Mouse (Mus musculus): ENCODE measurements around the gene Olfr328.
A peak's percentile ranks its signal among the peaks of the same experiment; 100 is the strongest.
"Not testable (repeated sequence)": the region's sequence is repeated elsewhere in the genome, so short reads cannot be mapped to it uniquely, and the experiment has no call there.

Gene Olfr328

GRCm38 (mm10) chr11:58555536-58555935 is at the start of gene Olfr328:
Gene Olfr328 (minus strand): TSS chr11:58555636.
- DNase-seq (ENCODE audit: low spot score in 2 of 2) = no peak

DNA sequence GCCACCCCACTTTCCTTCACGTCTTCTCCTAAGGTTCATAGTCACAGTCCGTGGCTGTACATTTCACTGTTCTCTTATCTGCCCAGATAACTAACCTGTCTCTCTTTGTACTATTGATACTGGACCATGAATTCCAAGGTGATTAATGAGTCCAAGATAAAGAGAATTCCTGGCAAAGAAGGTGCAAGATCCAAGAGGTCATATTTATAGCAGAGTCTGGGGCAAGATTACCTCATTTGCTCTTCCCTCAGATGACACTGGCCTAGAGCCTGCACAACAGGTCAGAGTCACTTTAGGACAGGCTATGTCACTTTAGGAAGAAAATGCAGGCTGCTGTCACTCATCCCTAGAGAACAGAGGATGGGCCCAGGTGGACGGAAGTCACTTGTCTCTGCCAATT is 49.8 kb upstream of the Olfr328 start:
- DNase-seq (ENCODE audit: low spot score in 2 of 2) = no peak

DNA sequence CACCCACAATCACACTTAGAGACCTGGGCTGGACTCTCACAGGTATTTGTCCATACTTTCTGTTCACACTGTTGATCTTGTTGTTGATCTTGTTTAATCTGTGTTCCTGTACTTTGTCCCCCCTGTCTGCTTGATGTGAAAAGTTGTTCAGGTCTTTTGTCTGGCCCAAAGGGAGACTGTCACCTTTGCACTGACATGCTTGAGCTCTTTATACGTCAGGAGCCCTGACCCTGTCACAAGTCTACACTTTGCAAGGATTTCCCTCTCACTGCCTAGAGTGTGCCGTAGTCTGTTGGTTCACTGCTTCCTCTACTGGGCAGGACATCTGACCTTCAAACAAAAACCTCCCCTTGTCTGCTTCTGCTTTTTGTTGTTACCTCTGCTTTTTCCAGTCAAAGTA is 49.3 kb upstream of the Olfr328 start:
- no peak for DNase-seq (ENCODE audit: low spot score in 2 of 2)

DNA sequence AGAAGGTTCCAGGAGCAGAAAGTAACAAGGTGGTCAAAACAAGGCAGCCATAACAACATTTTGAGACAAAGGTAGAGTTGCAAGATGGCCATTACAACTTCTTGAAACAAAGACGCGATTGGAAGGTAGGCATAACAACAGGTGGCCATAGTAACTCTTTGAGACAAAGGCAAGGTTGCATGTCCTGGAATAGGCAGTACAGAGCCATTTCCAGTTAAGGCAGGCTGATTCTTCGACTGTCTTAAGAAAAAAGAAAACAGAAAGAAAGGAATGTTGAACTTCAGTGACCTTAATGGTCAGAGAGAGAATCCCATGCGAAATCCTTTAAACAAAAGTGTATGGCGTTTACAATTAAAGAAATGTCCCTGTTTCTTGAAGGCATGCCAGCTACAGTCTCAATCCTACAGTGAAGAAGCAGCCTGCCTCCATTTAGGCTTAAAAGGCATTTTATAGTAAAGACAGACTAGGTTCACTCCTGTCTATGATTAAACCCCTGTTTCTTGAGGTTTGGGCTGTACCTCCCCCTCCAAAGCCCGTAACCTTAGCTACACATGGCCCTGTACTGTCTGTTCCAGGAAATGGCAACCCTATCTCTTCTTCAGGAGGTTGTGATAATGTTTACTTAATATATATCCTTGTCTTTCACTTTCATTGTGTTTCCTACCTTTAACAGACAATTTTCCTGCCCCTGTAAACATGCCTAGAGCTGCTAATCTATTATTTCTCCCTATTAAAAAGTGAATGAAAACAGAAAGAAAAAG is 47.5 kb upstream of the Olfr328 start:
- DNase-seq (ENCODE audit: low spot score in 2 of 2) = no peak

- no peak for DNase-seq (ENCODE audit: low spot score in 2 of 2)
These were observed 46.6 kb upstream of the Olfr328 start for GRCm38 (mm10) chr11:58602062-58602461.

DNA sequence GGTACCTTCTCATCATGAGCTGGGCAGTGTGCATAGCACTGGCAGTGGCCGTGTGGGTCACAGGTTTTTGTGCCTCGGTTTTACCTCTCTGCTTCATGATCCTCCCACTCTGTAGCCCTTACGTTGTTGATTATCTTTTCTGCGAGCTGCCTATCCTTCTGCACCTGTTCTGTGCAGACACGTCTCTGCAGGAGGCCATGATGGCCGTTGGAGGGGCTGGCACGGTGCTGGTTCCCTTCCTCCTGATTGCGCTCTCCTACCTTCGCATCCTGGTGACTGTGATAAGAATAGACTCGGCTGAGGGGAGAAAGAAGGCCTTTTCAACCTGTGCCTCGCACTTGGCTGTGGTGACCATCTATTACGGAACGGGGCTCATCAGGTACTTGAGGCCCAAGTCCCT is 42.4 kb upstream of the Olfr328 start:
- DNase-seq (ENCODE audit: low spot score in 2 of 2) = no peak

DNA sequence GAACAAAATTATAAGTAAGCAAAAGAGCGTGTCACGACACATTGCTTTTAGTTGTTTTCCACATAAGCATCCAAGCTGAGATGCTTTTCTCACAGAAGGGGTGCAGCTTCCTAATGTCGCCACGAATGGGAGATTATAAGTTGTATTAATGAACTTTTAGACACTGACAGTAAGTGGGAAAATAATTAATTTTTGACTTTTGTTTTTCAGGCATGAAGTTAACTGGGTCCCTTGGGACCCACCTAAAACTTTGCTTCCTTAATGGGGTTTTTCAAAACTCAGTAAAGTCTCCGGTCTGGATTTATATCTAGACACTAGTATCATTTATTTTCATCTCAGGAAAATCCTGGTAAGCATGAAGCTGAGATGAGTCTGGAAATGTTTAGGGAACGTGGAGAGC is 39.4 kb upstream of the Olfr328 start, which contains the start of gene Olfr324:
Olfr324 (plus strand) TSS at position 301 of the 400 bp plus-strand sequence.
- DNase-seq (ENCODE audit: low spot score in 2 of 2) = no peak

- DNase-seq (ENCODE audit: low spot score in 2 of 2) = no peak
These were observed 33.3 kb upstream of the Olfr328 start for GRCm38 (mm10) chr11:58588620-58589250.

- DNase-seq (ENCODE audit: low spot score in 2 of 2) = peak; percentile 16 to 48
These were observed 32.5 kb upstream of the Olfr328 start for GRCm38 (mm10) chr11:58587898-58588348.

GRCm38 (mm10) chr11:58578636-58579035 is 23.2 kb upstream of the Olfr328 start:
- peak; percentile 10 to 11 for DNase-seq (ENCODE audit: low spot score in 2 of 2)

DNA sequence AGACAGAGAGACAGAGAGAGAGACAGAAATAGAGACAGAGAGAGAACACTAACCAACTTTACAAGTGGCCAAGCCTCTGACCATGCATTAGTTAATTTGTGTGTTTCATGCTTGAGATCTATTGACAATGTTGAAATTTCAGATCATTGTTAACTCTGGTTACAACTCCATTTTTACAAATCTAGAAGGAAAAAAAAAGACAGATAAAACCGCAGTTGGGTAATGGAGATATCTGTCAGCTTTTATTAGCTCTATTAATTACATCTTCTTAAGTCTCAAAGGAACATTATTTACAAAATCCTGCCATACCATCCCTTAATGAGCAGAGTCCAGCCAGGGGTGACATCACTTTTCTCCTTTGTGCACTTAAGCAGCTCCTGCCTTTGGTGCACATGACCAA is 22.0 kb upstream of the Olfr328 start, which contains the start of gene Olfr325:
Olfr325 (plus strand) TSS at position 301 of the 400 bp plus-strand sequence.
- no peak for DNase-seq (ENCODE audit: low spot score in 2 of 2)

GRCm38 (mm10) chr11:58570405-58570804 is 15.0 kb upstream of the Olfr328 start, which contains the start of gene Olfr224:
Gene Olfr224 (minus strand): TSS chr11:58570553.
- DNase-seq (ENCODE audit: low spot score in 2 of 2) = no peak

DNA sequence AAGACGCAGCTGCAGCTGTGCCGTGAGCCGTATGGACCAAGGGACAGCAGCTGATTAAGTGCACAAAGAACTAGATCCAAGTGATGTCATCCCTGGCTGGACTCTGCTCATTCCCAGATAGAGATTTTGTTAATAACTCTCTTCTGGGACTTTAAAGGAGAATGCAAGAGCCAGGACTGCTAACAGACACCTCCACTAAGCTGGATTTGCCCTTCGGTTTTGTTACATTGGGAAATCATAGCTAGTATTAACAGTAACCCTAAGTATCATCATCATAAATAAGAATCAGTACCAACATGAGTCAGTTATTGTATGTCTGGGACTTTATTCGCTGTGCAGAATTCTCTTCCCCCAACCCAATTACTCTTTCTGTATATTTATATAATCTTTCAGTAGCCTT is 9.1 kb downstream of the Olfr328 start, which contains the start of gene Olfr329-ps:
Olfr329-ps (minus strand) TSS at position 101 of the 400 bp plus-strand sequence.
- no peak for DNase-seq (ENCODE audit: low spot score in 2 of 2)

GRCm38 (mm10) chr11:58534736-58535135 is 20.7 kb downstream of the Olfr328 start, which contains the start of gene Olfr330:
Gene Olfr330 (minus strand): TSS chr11:58534836.
- not testable (repeated sequence) for DNase-seq (ENCODE audit: low spot score in 2 of 2)

DNA sequence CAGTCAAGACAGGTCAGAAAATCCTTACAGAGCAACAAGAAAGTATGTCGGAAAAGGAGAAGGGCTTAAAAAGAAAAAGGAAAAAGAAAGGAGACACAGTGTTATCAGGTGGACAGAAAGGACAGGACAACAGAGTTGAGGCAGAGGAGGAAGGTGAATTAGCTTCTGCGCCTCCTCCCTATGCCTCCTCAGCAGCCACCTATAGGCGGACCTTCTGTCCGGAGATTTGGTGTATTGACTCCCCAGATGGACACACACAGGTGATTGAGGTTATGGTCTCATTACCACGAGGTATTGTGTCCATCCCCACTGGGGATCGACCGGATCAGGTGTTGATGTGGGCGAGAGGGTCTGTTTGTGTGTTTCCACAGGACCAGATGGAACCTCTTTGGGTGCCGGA is 35.7 kb downstream of the Olfr328 start:
- peak in 1 of 2 experiments; percentile 22 for DNase-seq (ENCODE audit: low spot score in 2 of 2)

DNA sequence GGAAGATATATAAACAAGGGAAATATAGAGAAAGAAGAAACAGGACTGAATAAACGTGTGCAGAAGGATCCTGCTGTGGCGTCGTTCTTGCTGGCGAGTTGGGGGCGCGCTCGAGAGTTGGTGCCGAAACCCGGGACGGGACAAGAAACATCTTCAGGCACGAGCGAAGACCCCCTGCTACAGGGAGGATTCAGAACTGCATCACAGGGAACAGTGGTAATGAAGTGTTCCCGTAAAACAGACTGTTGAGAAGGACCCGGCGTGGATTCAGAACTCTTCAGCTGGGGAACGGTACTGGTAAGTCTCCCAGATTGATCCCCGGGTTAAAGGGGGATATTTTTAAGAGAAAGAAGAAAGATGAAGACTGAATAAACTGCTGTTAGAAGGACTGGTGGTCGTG is 36.5 kb downstream of the Olfr328 start:
- peak; percentile 10 to 60 for DNase-seq (ENCODE audit: low spot score in 2 of 2)

GRCm38 (mm10) chr11:58509058-58509457 is 46.4 kb downstream of the Olfr328 start:
- DNase-seq (ENCODE audit: low spot score in 2 of 2) = not testable (repeated sequence)

DNA sequence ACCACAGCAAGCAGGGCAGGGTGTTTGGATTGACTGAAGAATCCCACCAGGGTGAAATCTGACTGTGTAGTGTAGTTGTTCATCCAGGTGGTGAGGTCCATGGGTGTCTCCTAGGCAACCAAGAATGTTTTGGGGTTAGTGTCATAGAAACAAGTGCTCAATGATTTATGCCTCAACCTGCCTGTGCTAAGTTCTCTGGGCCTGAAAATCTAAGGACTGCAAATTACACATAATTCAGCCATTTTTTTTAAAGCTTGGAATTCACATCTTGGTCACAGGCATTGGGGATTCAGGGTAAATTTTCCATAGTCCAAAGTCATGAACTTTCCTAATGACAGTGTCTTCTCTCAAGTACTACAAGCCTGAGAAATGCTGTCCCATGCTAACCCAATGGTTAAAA is 53.0 kb downstream of the Olfr328 start, which contains the start of gene Olfr331:
Olfr331 (minus strand) TSS at position 101 of the 400 bp plus-strand sequence.
- not testable (repeated sequence) for DNase-seq (ENCODE audit: low spot score in 2 of 2)

All from right cerebral cortex, adult 2 months (tissue).